Mouse (Mus musculus) intestine, postnatal 0 days (tissue): ENCODE data around the gene Mob3a. TPM values are rescaled to one million over a fixed set of nuclear protein-coding genes. Genes with fewer than 3 reads are reported as not detected.

Experiments
- ATAC-seq: fragments of 200-750 bp; cut with Nextera tagmentation; 2 replicates; pipeline ENCODE4 v1.8.0; 2017; ENCODE audit warnings: mild to moderate bottlenecking, moderate TSS enrichment, moderate library complexity
- H3K27ac ChIP-seq: fragments of 300-500 bp; sonication (generic); 2 replicates; pipeline ENCODE4 v1.5.1; 2014; ENCODE audit warnings: mild to moderate bottlenecking, low read depth, low read length, moderate library complexity
- H3K27me3 ChIP-seq: fragments of 300-500 bp; sonication (generic); replicated peaks from 2 replicates; pipeline ENCODE4 v1.6.1; 2014; ENCODE audit warnings: low read length, mixed read lengths; ENCODE audit not compliant: control insufficient read depth, insufficient read depth
- H3K36me3 ChIP-seq: fragments of 300-500 bp; sonication (generic); 2 replicates; pipeline ENCODE4 v1.6.1; 2014; ENCODE audit warnings: mild to moderate bottlenecking, moderate library complexity; ENCODE audit not compliant: control insufficient read depth, insufficient read depth
- H3K4me1 ChIP-seq: fragments of 300-500 bp; sonication (generic); replicated peaks from 2 replicates; pipeline ENCODE4 v1.6.1; 2014; ENCODE audit warnings: antibody characterized with exemption, low read length, mixed read lengths; ENCODE audit not compliant: control insufficient read depth, insufficient read depth
- H3K4me2 ChIP-seq: fragments of 300-500 bp; sonication (generic); replicated peaks from 2 replicates; pipeline ENCODE4 v1.6.1; 2014; ENCODE audit warnings: low read depth, mild to moderate bottlenecking, moderate library complexity
- H3K4me3 ChIP-seq: fragments of 300-500 bp; sonication (generic); 2 replicates; pipeline ENCODE4 v1.5.1; 2014; ENCODE audit warnings: low read depth, low read length
- H3K9ac ChIP-seq: fragments of 300-500 bp; sonication (generic); 2 replicates; pipeline ENCODE4 v1.6.1; 2014; ENCODE audit warnings: mild to moderate bottlenecking, low read depth, low read length
- H3K9me3 ChIP-seq: fragments of 300-500 bp; sonication (generic); 2 replicates; pipeline ENCODE4 v1.6.1; 2016; ENCODE audit warnings: mixed run types; ENCODE audit not compliant: control insufficient read depth
- CTCF ChIP-seq: sonication (generic); IDR thresholded peaks from 2 replicates; pipeline ENCODE4 v1.5.1; 2016; ENCODE audit warnings: low read depth, mild to moderate bottlenecking, control low read depth, antibody characterized with exemption, moderate library complexity
- WGBS: fragments of 180-500 bp; shearing (Covaris S2); extraction: QIAGEN DNeasy Blood & Tissue Kit; methylation state at CpG from one replicate; pipeline ENCODE4 v1.1.7; 2014; 5-methylcytosine and 5-hydroxymethylcytosine counted together
- polyA plus RNA-seq: library from polyadenylated mRNA; unstranded; fragments of >200 nt; fragmentation: Nextera tagmentation; extraction: Ambion mirVana; gene quantifications from 2 replicates; pipeline ENCODE4 v1.2.1, GENCODE M21; 2015

The Mob3a gene
- polyA plus RNA-seq, 1 experiment from 2014 or later: 14.4 TPM

DNA sequence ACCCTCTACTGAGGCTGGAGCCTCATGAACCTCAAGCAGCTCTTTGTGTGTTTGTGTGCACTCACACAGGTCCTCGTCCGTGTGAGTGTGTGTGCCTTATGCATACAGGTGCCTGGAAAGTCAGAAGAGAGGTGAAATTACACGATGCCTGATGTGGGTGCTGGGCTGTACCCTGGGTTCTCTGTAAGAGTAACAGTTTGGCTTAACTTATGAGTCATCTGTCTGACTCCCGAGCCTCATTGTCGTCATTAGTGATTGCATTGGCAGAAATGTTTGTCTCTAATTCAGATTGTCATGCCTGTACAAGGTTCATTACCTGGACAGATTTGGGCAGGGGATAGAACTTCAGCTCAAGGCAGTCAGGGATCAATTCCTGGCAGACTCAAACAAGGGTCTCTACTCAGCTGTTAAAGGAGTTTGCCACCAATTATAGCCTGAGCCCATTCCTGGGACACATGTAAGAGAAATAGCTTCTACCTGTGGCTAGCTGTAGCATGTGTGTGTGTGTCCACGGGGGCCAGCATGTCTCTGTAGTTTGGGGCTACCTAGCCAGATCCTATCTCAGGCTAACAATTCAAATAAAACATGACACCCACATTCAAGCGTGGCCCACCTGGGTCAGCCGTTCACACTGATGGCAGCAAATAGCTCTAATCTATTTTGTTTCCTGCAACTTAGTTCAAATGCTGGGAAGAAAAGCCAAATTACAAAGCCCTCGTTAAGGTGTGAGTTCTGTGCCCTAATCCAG lies 24.5 kb downstream of the Mob3a start:
- no peak for ATAC-seq
- 17% methylated on average over 9 of the region's 9 CpGs for WGBS
- H3K27me3 ChIP-seq: no peaks in the 10 kb centered on the region
- H3K27ac ChIP-seq: peak overlapping the region; percentile 96
- H3K4me3 ChIP-seq: peak overlapping the region; percentile 80
- no peak for TF ChIP-seq CTCF
- no peaks in the 10 kb centered on the region for H3K9me3 ChIP-seq
- H3K9ac ChIP-seq: peak overlapping the region; percentile 47
- peak overlapping the region; percentile 66 for H3K4me2 ChIP-seq
- 0 out of 2 replicates have a peak, but pooled peaks cover 5% of the 10 kb centered on the region for H3K36me3 ChIP-seq
- peaks cover 25% of the 10 kb centered on the region for H3K4me1 ChIP-seq

DNA sequence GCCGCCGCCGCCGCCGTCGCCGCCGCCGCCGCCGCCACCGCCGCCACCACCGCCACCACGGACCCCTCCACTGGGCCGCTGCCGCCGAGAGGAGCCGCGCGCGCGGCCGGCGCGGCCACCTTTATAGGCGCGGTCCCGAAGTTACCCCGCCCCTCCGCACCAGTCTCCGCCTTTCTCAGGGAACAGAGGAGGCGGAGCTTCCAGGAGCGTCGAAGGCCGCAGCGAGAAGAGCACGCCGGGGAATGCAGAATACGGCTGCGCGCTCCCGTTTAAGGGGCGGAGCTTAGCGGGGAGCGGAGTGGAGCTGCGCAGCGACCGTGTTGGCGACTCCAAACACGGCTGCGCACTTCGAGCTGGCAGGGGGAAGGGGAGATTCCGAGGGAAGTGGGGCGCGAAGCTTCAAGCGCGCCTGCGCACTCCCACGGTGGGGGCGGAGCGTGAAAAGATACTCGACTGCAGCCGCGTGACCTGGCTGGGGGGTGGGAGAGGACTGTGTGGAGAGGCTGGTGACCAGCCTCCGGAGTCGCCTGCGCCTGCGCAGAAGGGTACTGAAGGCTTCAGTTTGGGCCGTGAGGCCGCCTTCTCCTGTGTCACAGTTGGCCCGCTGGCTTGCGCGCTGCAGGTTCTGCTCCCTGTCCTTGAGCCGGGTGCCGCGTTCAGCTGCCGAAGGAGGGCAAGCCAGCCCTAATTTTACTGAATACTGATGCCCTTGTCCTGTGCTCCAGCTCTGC lies 25.4 kb downstream of the Mob3a start:
- peak; percentile 89 for ATAC-seq
- TF ChIP-seq CTCF: no peak
- peak overlapping the region; percentile 91 for H3K4me2 ChIP-seq
- H3K27ac ChIP-seq: peak overlapping the region; percentile 96
- no peaks in the 10 kb centered on the region for H3K27me3 ChIP-seq
- peak overlapping the region; percentile 89 for H3K9ac ChIP-seq
- WGBS: under 1% methylated on average over 71 of the region's 78 CpGs
- H3K4me3 ChIP-seq: peak overlapping the region; percentile 80
- H3K4me1 ChIP-seq: peaks cover 25% of the 10 kb centered on the region
- peaks cover 14% of the 10 kb centered on the region for H3K36me3 ChIP-seq
- no peaks in the 10 kb centered on the region for H3K9me3 ChIP-seq

DNA sequence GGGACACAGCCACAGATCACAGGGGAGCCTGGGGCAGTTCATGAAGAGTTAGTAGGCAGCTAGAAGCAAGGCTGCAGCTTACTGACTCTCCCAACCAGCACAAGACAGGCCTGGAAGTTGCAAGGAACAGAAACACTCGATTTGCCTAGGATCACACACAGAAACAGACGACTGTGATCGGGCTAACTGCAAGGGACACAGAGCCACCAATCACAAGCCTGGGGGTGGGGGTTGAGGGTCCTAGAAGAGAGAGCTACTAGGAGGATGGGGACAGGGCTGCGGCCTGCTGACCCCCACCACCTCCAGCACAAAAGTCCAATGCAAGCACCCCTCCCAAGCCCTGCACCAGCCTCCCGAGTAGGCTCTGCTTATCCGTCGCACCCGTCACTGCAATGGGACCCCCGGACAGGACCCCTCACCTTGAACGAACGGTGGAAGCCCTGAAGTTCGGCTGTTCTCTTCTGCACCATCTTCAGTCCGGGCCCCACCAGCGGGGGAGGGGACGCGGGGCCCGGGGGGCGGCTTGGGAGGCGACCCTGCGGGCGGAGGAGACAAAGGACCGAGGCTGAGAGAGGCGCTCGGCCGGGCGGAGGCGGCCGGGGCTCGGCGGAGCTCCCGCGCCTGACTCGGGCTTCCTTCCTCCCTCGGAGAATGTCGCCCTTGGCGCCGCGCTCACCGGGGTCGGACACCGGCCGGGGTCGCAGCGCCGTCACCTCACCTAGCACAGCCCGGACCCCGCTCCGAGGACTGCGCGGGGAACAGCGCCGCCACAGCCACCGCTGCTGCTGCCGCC lies 26.2 kb downstream of the Mob3a start:
- H3K9ac ChIP-seq: peak overlapping the region; percentile 89
- 0% methylated on average over 50 of the region's 54 CpGs for WGBS
- H3K9me3 ChIP-seq: no peaks in the 10 kb centered on the region
- peak; percentile 3; the same call in 1 of the 2 replicates for ATAC-seq
- H3K36me3 ChIP-seq: peaks cover 22% of the 10 kb centered on the region
- peak overlapping the region; percentile 91 for H3K4me2 ChIP-seq
- TF ChIP-seq CTCF: 0 out of 2 replicates have a peak, but pooled peaks have one; percentile 25
- no peaks in the 10 kb centered on the region for H3K27me3 ChIP-seq
- H3K27ac ChIP-seq: peak overlapping the region; percentile 79
- H3K4me3 ChIP-seq: peak overlapping the region; percentile 80
- H3K4me1 ChIP-seq: peaks cover 25% of the 10 kb centered on the region

DNA sequence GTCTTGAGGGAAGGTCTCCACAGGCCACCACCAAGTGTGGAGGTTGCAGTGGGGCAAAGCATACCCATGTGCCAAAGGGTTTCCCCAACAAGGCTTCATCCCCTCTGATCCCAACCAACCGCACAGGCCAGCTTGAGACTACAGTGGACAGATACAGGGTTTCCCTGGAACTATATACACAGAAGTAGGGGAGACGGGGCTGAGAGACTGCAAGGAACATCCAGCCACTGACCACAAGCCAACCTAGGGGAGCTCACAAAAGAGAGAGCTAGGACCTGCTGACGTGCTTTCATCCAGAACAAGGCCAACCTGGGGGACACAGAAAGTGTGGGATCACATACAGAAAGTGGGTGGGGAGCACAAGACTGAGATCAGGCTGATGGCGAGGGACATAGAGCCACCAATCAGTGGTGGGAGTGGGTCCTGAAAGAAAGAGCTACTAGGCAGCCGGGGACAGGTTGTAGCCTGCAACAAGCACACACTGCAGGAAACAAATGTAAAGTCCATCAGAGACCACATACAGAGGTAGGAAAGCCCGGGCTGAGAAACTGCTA lies 26.8 kb downstream of the Mob3a start:
- peaks cover 25% of the 10 kb centered on the region for H3K4me1 ChIP-seq
- H3K27ac ChIP-seq: peak overlapping the region; percentile 79
- H3K27me3 ChIP-seq: no peaks in the 10 kb centered on the region
- peaks cover 29% of the 10 kb centered on the region for H3K36me3 ChIP-seq
- peak overlapping the region; percentile 91 for H3K4me2 ChIP-seq
- no peak for ATAC-seq
- no peak for TF ChIP-seq CTCF
- WGBS: 7% methylated on average over 6 of the region's 6 CpGs
- no peaks in the 10 kb centered on the region for H3K9me3 ChIP-seq
- peak overlapping the region; percentile 80 for H3K4me3 ChIP-seq
- H3K9ac ChIP-seq: peak overlapping the region; percentile 89

DNA sequence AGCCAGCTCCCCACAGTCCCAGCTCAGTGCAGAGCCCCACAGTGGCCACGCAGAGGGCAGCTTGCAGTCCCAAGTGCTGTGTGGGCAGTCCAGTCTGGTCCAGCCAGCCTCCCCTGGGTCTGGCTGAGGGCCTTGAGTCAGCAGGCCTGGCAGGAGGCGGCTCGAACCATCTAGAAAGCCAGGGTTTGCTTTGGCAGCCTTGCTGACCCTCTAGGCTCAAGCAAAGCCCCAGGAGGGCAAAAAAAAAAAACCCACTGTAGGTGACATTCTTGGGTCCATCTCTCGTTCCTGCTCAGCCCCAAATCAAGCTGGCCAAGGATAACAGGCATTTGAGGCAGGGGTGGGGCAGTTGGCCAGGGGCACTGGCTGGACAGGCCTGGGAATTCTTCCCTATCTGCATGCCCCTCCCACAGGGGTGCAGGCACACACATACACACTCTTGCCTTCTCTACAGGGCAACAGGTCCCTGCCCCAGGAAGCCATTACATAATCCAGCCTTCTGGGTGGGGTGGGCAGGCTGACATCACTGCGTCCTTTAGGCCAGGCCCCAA lies 27.5 kb downstream of the Mob3a start:
- H3K27ac ChIP-seq: peak overlapping the region; percentile 35; the same call in 1 of the 2 replicates
- 43% methylated on average over 5 of the region's 5 CpGs for WGBS
- no peak for TF ChIP-seq CTCF
- no peaks in the 10 kb centered on the region for H3K27me3 ChIP-seq
- H3K4me1 ChIP-seq: peaks cover 25% of the 10 kb centered on the region
- 0 out of 2 replicates have a peak overlapping the region, but pooled peaks have one; percentile 3 for H3K9ac ChIP-seq
- H3K4me3 ChIP-seq: peak overlapping the region; percentile 80; the same call in 1 of the 2 replicates
- H3K4me2 ChIP-seq: peak overlapping the region; percentile 91
- ATAC-seq: no peak
- peaks cover 36% of the 10 kb centered on the region for H3K36me3 ChIP-seq
- H3K9me3 ChIP-seq: no peaks in the 10 kb centered on the region
